Mouse (Mus musculus): Measurements from ENCODE around the gene Slc25a30.

GRCm38 (mm10) chr14:75757821-75758220 lies 29.0 kb downstream of the Slc25a30 start:
- no peak for TF ChIP-seq CTCF (IDR thresholded peaks at IDR 0.05; ENCODE audit: control insufficient read depth, insufficient read depth, low read length)
- no peak for TF ChIP-seq POLR2A (IDR thresholded peaks at IDR 0.05; ENCODE audit: borderline replicate concordance, control insufficient read depth, low read depth, low read length)
